Mouse (Mus musculus) inflammation-experienced regulatory T-cells (primary cell): ENCODE results near the gene Cd34. TPM values are rescaled to one million over a fixed set of nuclear protein-coding genes. Genes with fewer than 3 reads are reported as not detected.

Experiments
- polyA plus RNA-seq, 2 experiments: library from polyadenylated mRNA; unstranded; fragments of 100-300 nt; shearing (Covaris generic); gene quantifications; one replicate each; pipeline ENCODE4 v1.2.1; 2017

Cd34 gene
- polyA plus RNA-seq: 1 to 10 TPM in 1 of 2 experiments, under 1 TPM in 1; 0.40 to 3.6 TPM

DNA sequence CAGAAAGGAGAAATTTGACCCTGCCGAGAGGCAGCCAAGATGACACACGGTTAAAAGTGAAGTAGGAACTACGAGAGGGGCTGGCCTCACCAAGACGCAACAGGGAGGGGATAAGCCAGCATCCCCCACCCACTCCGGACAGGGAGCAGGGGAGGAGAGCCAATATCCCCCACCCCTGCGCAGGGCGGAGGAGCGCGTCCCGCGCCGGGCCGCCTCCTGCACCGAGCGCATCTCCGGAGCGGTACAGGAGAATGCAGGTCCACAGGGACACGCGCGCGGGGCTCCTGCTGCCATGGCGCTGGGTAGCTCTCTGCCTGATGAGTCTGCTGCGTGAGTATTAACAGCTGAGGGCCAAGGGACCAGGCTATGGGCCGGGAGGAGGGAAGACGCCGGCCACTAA, at the start of gene Cd34:
Cd34 (plus strand) TSS at position 105 of the 400 bp plus-strand sequence.

Other genes with a start within 250 kb of the Cd34 start
- gene Cd46, start 153.4 kb downstream of the Cd34 start, polyA plus RNA-seq: 1 to 10 TPM; 3.3 to 3.4 TPM
- 100 to 1,000 TPM; 189 to 193 TPM for gene Cr1l, start 192.8 kb downstream of the Cd34 start, polyA plus RNA-seq
- 1 to 10 TPM; 2.3 to 8.8 TPM for gene Cr2, start 237.9 kb downstream of the Cd34 start, polyA plus RNA-seq